Mouse (Mus musculus): Measurements from ENCODE around the gene Furin.

DNA sequence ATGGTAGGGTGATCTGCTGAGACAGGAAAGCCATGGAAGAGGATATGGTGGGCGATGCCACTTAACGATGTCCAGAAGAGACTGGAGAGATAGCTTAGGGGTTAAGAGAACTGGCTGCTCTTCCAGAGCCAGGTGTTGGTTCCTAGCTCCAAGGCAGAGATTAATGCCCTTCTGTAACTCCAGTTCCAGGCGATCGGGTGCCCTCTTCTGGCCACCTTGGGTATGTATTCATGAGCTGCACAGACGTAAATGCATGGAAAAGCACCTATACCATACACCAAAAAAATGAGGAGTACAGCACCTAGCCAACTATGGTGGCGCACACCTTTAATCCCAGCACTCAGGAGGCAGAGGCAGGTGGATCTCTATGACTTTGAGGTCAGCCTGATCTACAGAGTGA is 19.5 kb upstream of the Furin start:
- TF ChIP-seq POLR2A (IDR thresholded peaks at IDR 0.05; ENCODE audit: control insufficient read depth, low read depth, low read length), result no peak
- no peak for TF ChIP-seq CTCF (IDR thresholded peaks at IDR 0.05; ENCODE audit: control insufficient read depth, insufficient read depth, insufficient replicate concordance, low read depth, low read length)
